Mouse (Mus musculus) CD4-positive, CD25-positive, alpha-beta regulatory T cell, adult 2 months (primary cell): ENCODE measurements around the gene Hagh.

Experiments used
- DNase-seq: peaks from one replicate; pipeline ENCODE4 v3.0.0-alpha.2; 2012; ENCODE audit warnings: low read depth, low spot score

The Hagh gene

DNA sequence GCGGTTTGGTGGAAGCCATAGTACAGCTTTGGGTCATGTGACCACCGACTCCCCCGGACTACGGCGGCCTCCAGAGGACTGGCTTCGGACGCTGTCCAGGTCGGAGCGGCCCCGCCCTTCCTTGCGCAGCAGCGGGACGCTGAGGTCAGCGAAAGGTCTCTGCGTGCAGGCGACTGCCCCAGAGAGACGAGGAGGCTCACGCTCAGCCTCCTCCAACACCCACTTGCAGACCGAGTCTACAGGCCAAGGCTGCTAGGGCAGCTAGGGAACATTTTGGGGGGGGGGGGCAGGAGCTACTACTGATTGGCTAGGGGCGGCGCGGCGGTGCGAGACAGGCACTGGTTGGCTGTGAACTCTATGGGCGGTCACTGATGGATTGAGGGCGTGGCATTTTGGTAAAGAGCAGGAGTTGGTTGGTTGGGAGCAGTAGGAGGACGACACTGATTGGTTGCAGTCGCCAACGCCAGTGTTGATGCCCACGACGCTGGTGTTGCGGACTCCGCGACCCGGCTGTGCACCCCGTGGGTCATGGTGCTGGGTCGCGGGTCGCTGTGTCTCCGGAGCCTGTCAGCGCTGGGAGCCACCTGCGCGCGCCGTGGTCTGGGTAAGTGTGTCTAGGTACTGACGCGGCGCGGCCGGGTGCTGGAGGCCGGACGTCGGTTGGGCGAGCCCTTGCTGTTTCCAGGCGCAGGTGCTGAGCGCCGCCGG is 10.3 kb downstream of the Hagh start, which contains the start of gene Fahd1:
TSS of gene Fahd1 (minus strand) at position 300 of the 708 bp plus-strand sequence.
- DNase-seq: peak; percentile 98

DNA sequence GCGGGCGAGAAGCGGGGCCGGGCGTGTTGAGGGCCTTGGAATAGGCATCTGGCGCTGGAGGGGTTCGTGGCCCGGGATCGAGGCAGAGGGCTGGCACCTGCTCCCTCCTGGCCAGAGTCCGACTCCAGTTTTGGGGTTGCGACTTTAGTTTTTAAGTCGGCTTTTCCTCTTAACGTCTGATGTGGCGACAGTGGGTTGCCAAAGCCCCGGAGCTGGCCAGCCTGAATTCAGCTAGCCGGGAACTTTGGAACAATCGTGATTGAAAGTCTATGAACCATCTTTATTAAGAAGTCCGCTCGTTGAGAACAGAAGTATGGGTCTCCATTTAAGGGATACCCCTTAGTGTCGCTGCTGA is 10.8 kb downstream of the Hagh start:
- no peak for DNase-seq

DNA sequence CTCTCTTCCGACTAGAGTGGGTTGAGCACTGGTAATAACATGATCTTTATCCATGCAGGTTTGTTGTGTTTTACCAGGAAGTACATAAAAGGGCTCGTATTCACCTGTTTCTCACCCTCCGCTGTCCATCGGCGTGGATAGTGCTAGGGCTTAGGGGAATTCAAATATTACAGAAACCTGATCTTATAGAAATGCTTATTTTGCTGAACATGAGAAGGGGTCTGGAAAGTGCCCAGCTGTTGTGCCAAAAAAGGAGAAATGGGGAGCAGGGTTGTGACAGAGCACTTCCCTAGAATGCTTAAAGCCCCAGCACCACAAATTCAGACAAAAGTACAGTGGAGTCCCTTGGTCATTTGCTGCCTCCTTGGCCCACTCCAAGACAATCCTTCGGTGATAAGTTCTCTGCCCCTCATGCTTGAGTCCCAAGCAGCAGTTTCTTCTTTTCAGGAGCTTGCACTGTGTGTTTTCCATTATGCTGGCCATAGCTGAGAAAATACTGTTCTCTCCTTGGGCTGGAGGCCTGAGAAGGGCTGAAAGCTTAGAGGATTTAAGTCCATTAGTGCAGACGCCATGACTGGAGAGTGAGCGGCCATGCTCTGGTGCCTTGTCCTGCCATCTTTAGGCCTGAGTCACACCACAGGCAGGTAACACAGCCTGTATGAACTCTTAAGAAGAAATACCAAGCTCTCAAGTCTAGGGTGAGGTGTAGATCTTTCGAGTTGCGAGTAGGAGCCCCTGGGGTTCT is 11.6 kb downstream of the Hagh start:
- no peak for DNase-seq

DNA sequence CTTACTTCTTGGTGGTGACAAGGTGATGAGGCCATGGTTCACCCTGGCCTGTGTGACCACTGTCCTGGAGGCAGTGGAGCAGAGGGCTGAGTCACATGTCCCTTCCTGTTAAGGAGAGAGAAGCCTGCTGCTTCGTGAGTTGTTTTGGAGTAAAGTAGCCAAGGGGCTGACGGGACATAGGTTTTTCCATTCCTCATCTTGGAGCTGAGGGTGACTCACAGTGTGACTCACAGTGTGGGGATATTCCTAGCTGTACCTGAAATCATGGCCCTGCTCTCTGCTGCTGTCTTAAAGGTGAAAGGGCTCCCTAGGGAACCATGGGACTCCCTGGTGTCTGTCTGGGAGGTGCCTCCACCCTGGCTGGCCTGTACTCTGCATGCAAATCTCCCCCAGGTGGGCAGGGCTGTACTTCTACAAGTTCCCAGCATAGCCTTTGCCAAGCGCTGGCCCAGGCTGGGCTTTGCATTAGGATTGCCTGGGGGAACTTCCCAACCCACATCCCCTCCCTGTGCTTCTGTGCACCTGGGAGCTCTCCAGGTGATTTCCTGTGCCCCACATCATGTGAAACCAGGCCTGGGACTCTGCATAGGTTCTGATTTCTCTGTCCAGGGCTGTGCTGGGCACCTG is 16.0 kb downstream of the Hagh start:
- no peak for DNase-seq

DNA sequence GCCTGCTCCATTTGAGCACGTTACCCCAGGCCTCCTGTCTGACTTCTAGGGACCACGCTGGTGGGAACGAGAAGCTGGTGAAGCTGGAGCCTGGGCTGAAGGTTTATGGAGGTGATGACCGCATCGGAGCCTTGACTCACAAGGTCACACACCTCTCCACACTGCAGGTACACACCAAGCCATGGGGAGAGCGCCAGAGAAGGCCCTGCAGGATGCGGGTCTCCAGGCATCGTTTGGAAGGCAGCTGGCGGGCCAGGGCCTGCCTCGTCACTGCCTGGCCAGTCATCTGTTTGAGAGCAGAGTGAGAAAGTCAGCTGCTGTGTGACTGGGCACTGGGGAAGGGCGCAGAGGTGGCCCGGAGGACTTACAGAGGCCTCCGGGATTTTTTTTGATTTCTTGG is 16.6 kb downstream of the Hagh start:
- no peak for DNase-seq

DNA sequence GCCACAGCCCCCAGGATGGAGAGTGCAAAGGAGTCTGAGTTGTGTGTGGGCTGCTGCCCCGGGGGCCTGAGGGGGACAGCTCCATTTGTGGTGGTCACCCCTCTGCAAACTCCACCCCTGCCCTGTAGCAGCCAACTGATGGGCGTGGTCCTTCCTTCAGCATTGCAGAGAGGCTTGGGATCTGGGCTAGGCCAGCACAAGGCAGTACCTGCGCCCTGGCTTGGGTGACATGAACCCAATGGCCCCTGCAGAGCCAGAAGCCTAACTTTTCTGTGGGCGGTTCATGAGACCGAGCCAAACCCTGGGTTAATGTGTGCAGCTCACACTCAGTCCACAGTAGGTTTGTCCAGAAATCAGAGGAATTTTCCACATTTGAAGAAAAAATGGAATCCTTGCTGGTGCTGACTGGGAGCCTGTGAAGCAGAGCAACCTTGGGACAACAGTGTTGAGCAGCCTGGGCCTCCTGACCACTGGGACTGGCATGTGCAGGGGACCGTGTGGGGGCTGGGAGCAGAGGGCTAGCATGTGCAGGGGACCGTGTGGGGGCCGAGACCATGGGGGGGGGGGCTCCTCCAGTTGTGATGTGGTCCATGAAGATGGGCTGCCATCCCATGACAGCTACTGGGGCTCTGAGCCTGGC is 18.0 kb downstream of the Hagh start:
- DNase-seq: no peak

DNA sequence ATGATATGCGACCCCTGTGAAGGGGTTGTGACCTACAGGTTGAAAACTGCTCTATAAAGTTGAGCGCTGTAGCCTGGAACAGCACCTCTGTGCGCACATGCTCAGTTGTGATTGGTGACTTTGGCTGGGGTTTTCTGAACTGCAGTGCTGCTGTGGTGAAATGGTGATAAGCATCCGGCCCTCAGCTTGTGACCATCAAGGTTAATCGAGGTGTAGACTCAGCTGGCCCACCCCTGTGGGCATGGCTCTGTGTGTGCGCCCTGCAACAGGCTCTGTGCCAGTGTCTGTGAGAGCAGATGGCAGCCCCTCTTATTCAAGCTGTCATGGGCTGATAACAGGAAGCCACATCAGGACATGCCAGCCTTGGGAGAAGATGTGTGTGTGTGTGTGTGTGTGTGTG is 19.0 kb downstream of the Hagh start:
- DNase-seq: no peak

DNA sequence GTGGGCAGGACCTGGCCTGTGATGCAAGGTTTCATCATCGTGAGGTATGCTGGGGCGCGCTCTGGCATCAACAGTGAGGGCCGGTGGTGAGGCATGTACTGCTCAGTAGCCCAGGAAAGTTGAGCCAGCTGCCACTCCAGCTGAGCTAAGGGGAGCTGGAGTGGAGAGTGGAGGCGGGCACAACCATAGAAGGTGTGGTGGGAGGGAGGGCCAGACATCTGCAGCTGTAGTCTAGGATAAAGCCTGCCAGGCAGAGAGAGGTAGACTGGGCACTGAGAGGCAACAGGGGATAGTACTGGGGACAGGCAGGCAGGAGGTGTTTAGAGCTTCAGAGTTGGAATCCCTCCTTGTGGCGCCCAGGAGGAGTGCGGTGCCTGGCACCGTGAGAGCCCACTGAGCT is 20.1 kb downstream of the Hagh start:
- DNase-seq: no peak

DNA sequence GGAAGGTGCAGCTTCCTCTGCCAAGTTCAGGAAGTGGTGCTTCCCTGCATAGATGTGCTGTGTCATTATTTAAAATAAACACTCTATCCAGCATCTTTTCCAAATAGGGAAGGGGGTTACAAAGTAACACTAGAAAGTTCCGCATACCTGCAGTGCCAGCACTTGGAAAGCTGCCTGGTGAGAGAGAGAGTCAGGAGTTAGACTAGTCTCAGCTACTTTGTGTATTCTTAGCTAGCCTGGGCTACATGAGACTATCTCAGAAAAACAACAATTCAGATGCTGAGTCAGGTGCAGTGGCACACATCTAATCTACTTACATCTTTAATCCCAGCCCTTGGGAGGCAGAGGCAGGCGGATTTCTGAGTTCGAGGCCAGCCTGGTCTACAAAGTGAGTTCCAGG is 21.8 kb downstream of the Hagh start:
- DNase-seq: no peak

DNA sequence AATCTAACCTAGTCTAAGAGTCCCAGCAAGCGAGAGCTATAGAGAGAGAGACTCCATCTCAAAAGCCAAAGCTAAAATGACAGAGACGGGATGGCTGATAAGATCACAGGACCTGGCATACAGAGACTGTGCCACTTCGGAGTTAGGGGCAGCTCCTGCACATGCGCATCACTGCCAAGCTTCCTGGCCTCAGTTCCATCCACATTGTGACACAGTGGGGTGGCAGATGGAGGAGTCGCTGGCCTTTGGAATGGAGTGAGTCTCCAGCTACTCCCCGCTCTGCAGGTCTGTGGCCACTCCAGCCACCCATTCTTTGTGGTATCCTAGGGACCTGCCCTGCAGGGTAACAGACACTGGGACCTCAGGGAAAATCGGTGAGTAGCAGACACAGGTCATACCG is 25.8 kb downstream of the Hagh start, which contains the start of gene Igfals:
TSS of gene Igfals (plus strand) at position 222 of the 400 bp plus-strand sequence.
- DNase-seq: no peak

DNA sequence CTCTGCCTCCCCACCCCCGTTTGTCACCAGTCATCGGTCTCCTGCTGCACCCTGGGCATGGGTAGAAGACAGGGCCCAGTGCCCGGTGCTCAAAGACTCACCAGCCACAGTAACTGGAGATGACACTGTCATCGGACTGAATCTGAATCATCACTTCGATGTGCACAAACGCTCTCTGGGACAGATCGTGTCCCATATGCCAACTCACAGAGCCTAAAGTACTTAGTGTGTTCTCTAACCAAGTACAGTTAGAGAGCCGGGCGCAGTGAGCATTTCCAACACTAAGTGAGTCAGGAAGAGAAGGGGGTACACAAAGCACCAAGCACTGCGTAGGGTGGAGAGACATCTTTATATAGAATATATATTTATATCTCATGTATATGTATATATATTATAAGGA is 28.0 kb downstream of the Hagh start:
- DNase-seq: no peak

DNA sequence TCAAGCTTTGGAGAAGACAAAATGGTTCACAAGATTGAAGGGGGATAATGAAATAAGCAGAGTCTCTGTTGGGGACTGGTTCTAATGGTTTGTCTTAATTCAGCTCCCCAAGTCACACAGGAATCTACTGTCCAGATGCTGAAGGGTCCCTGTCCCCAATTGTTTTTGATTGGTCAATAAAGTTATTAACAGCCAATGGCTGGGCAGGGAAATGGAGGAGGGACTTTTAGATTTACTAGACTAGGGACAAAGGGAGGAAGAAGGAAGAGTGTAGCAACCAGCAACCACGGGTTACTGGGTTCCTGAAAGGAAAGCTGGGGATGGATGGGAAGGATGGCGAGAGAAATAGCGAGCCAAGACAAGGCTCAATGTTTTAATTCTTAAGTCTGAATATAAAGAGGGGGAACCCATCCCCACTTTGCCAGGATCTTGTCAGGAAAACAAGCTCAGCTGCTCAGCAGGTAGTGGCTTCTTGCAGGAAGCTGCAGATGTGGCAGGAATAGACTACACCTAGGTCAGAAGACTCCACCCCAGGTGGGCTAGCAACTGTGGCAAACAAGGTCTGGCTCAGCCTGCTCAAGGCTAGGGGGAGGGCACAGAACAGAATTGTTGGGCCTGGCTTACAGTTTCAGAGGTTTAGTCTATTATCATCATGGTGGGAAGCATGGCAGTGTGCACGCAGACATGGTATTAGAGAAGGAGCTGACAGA is 33.9 kb downstream of the Hagh start:
- no peak for DNase-seq

DNA sequence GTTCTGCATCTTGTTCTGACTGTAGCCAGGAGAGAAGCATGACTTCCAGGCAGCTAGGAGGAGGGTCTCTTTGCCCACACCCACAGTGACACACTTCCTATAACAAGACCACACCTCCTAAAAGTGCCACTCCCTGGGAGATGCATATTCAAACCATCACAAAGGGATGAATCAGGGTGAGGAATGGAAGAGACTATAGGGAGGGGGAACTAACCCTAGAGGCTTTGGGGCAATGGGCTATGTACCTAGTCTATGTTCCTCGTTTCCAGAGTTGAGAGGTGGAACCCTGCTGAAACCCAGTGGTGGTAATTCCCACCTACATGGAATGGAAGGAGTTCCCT is 34.4 kb downstream of the Hagh start:
- no peak for DNase-seq

DNA sequence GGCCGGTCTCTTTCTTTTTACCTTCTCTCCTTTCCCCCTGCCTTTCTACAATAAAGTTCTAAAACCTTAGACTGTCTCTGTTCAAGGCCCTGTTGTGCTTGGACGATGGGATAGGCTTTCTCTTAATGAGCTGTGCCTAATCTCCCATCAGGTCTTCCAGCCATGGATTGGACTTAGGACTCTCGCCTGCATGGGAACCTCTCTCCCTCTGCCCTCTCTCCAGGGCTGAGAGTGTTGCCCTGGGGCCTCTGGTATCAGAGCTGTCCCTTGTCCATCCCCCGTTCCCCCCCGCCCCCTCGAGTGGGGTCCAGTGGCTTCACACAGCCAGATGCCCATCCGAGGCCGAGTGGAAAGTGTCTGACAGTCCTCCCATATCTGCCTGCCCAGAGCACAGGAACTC is 35.0 kb downstream of the Hagh start:
- no peak for DNase-seq

DNA sequence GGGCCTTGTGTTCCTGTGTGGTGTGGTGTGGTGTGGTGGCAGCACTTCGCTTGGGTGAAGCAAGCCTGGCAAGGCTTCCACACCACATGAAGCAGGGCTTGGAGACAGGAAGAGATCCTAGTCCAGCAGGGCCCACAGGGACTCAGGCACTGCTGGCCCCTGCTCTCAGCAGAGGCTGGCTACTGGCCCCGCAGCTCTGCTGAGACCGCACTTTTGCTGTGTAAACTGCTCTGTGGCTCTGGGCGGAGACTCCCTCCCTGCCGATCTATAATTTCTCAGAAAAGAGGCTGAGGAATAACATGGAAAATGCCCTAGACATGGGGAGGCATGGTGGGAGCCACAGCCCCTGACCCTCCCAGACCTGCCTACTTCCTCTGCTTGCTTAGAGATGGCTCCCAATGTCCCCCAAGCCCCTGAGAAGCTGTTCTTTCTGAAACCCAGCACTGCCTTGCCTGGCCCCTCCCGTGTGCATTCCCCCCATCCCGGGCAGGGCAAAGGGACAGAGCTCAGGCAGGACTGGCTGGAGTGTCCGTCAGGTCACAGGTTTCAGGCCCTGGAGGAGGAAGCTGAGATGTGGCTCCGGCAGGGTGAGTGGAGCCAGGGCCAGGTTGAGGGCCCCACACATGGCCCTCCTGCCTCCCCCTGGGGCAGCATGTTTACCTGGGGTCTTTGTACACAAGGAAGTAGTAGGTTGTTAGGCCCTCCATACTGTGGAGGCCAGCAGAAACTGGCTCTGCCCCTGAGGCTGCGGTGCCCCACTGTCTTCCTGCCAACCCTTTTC is 37.6 kb downstream of the Hagh start:
- DNase-seq: no peak

DNA sequence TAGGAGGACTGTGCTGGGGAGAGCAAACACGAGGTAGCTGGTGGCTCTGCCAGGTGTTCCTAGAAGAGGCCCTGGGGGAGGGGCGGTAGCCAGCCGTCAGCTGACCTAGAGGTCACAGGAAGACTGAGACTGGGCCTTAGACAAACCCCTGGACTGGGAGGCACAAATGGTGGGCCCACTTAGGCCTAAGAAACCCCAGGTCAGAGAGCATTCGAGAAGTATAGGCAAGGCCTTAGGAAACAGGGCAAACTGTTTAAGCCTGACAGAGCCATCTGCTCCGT is 38.1 kb downstream of the Hagh start:
- no peak for DNase-seq

DNA sequence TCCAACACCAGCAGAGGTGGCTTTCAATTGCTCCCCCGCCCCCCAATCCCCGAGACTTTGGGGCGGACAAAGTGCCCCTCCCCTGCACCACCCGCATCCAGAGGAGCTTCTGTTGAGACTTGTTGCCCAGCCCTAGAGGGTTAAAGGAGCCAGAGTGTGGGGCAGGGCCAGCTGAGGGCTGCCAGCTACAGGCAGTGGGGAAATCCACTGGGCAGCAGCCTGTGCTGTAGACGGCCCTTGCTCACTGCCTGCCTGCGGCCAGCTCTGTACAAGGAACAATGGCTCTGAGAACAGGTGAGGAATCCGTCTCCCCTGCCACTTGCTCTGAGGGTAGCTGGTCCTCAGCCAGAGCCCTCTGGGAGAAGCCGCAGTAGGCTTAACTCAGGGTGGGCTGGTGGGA is 38.6 kb downstream of the Hagh start:
- no peak for DNase-seq

DNA sequence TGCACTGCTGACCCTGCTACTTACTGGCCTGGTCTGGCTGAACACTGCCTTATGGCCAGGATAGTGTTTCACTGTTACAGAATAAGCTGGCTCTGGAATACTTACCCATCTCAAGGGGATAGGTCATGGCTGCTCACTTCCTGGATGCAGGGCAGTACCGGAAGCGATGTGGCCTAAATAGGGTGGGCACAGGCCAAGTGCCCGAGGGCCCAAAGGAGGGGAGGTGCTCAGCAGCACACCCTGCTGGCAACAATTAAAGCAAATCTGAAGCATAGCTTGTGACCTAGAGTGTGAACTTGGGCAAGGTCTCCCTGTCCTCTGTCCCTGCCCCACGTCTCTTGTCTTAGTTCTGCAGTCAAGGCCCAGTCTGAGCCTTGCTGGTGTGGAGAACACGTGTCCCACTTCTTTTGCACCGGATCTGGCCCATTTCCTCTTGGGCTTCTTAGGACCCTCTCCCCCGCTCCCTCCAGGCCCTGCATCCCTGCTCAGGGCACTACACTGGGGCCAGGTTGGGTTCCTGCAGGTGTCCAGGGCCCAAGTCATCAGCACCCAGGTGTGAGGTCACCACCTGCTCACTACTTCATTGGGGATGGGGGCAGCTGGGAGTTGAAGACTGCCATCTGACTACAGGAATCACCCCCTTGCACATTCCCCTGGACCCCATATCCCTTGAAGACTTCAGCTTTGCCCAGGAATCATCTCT is 41.9 kb downstream of the Hagh start:
- peak; percentile 53 for DNase-seq

DNA sequence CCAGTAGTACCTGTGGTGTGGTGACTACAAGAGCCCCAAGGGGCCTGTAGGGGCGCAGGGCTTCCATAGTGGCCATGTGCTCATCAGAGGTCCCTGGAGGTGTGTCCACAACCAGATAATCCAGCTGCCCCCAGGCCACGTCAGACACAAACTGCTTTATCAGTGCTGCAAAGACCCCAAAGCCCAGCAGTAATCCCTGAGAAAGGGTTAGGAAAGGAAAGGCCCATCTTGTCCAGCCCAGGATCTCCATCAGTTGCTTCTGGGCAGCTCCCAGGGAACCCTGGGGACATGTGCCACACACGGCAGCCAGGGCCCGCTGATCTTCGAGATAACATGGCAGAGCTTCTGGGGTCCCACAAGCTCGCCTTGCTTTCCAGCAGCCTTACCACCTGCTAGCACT is 44.4 kb downstream of the Hagh start:
- DNase-seq: no peak

DNA sequence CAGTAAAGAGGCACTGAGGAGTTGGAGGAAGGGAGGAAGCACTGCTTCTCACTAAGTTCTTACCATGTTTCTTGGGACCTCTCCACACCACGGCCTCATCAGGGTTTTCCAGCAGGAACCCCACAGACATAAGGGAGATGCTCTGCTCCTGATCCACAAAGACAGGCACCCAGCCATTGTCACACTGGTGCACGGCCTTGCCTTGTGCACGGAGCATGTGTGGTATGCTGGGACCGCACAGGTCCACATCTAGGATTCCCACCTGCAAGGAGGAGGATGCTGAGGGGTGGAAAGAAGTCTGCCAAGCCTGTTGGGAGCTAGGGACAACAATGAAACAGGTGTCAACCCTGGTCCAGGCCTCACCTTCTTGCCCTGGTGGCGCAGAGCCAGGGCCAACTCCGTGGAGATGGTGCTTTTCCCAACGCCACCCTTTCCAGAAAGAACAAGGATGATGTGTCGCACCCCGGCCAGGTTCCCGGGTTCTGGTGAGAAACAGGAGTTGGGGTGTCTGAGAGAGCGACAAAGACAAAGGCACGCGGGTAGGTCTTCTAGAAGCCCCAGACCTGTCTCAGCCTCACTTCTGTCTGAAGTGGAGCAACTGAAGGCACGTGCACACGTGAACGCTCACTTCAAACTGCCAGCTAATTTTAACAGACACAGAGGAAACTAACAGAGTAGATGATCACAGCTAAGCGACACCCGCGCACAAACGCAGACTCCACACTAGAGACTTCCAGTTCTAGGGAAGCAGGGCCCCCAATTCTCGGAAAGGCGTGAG is 45.6 kb downstream of the Hagh start:
- DNase-seq: no peak
